8 mouse cellular contexts compared by ENCODE assay signal in the genomic region with DNA sequence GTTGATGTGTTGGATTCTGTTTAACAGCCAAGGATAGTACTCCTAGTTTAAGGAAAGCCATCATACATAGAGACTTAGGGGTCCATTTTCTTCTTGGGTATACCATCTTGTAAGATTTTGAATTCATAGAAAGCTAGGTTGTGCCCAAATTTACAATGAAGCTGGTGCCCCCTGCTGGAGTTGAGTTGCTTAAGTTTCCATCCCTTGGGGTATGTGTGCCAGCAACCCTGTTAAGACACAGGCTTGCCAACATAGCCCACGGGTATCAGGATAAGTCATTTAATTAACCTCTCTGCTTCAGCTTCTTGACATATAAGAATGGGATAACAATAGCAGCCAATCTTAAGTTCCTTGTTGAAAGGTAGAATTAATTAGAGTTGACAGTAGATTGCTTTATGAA.
A peak's percentile ranks its signal among the peaks of the same experiment; 100 is the strongest.
DNase-seq lines count a peak whose midpoint lies in the region; ATAC-seq lines count a peak whose summit lies in the region.

No protein-coding gene starts in this region.

- H3K4me3 ChIP-seq in forebrain, embryonic 10.5 days, result no peak overlapping the region
- H3K4me3 ChIP-seq in forebrain, embryonic 12.5 days (replicated peaks), result no peak overlapping the region

- 60% methylated on average over 1 of the region's 1 CpGs for WGBS in forebrain, embryonic 10.5 days
- WGBS in forebrain, embryonic 12.5 days, result 54% methylated on average over 1 of the region's 1 CpGs

- no peaks in the 10 kb centered on the region for H3K36me3 ChIP-seq in forebrain, embryonic 10.5 days (replicated peaks)
- H3K36me3 ChIP-seq in forebrain, embryonic 12.5 days (replicated peaks), result no peaks in the 10 kb centered on the region

- no peak overlapping the region for H3K27ac ChIP-seq in forebrain, embryonic 10.5 days
- no peak overlapping the region for H3K27ac ChIP-seq in forebrain, embryonic 12.5 days

- no peaks in the 10 kb centered on the region for H3K4me1 ChIP-seq in forebrain, embryonic 10.5 days
- H3K4me1 ChIP-seq in forebrain, embryonic 12.5 days, result no peaks in the 10 kb centered on the region

- DNase-seq in forebrain, embryonic 10.5 days (ENCODE audit: extremely low spot score, low spot score), result peak; percentile 29
- DNase-seq in 416B (ENCODE audit: low read depth), result peak; percentile 42
- DNase-seq in c-Kit-positive CD71-negative TER-119-negative erythroid progenitor cells, embryonic 14.5 days (ENCODE audit: low read depth), result peak; percentile 13
- peak; percentile 55 for DNase-seq in forelimb bud, embryonic 11.5 days (ENCODE audit: low read depth, low spot score)
- DNase-seq in layer of hippocampus, adult 11-12 months (ENCODE audit: low spot score), result peak; percentile 75
- DNase-seq in lung, postnatal 10 days, result peak; percentile 67
- DNase-seq in thymus, postnatal 25 days, result peak; percentile 8

- no peak overlapping the region for H3K4me2 ChIP-seq in forebrain, embryonic 12.5 days

- no peaks in the 10 kb centered on the region for H3K27me3 ChIP-seq in forebrain, embryonic 10.5 days (ENCODE audit: poor library complexity, severe bottlenecking)
- no peaks in the 10 kb centered on the region for H3K27me3 ChIP-seq in forebrain, embryonic 12.5 days

- H3K9ac ChIP-seq in forebrain, embryonic 12.5 days, result no peak overlapping the region

- no peak for ATAC-seq in forebrain, embryonic 12.5 days (ENCODE audit: low FRiP score)

- H3K9me3 ChIP-seq in forebrain, embryonic 10.5 days, result no peaks in the 10 kb centered on the region
- H3K9me3 ChIP-seq in forebrain, embryonic 12.5 days, result no peaks in the 10 kb centered on the region

Comparison
In these comparisons a context has a peak if more than half of its experiments do, and no peak if none do; other contexts are left out.
1. DNase-seq: peak in every context shown above with its lines; median percentile 75 in layer of hippocampus, adult 11-12 months; 67 in lung, postnatal 10 days; 55 in forelimb bud, embryonic 11.5 days; 42 in 416B; 29 in forebrain, embryonic 10.5 days; 13 in c-Kit-positive CD71-negative TER-119-negative erythroid progenitor cells, embryonic 14.5 days; 8 in thymus, postnatal 25 days.